Mouse (Mus musculus): ENCODE data around the gene Sept12.

The Sept12 gene

GRCm38 (mm10) chr16:4997553-4997952 is at the start of gene Sept12:
Sept12 (minus strand) TSS chr16:4997852.
- no peak for DNase-seq (ENCODE audit: low spot score)

- DNase-seq (ENCODE audit: low spot score): no peak
Measured at GRCm38 (mm10) chr16:5045322-5045721, 47.7 kb upstream of the Sept12 start.

- no peak for DNase-seq (ENCODE audit: low spot score)
Measured at GRCm38 (mm10) chr16:5036649-5037234, 39.1 kb upstream of the Sept12 start.

GRCm38 (mm10) chr16:5035591-5035990 is 37.9 kb upstream of the Sept12 start:
- no peak for DNase-seq (ENCODE audit: low spot score)

GRCm38 (mm10) chr16:5029847-5030246 is 32.2 kb upstream of the Sept12 start:
- peak; percentile 22 for DNase-seq (ENCODE audit: low spot score)

- DNase-seq (ENCODE audit: low spot score): no peak
Measured at GRCm38 (mm10) chr16:5024021-5024420, 26.4 kb upstream of the Sept12 start.

GRCm38 (mm10) chr16:5014578-5014977 is 16.9 kb upstream of the Sept12 start:
- DNase-seq (ENCODE audit: low spot score): no peak

GRCm38 (mm10) chr16:5013054-5013838 is 15.6 kb upstream of the Sept12 start, which contains the start of gene Rogdi:
Rogdi (minus strand) TSS chr16:5013553.
- peak; percentile 94 for DNase-seq (ENCODE audit: low spot score)

- no peak for DNase-seq (ENCODE audit: low spot score)
Measured at GRCm38 (mm10) chr16:5012036-5013005, 14.7 kb upstream of the Sept12 start.

- no peak for DNase-seq (ENCODE audit: low spot score)
Measured at GRCm38 (mm10) chr16:5011285-5011684, 13.6 kb upstream of the Sept12 start.

GRCm38 (mm10) chr16:5010371-5010935 is 12.8 kb upstream of the Sept12 start:
- no peak for DNase-seq (ENCODE audit: low spot score)

GRCm38 (mm10) chr16:5008076-5008475 is 10.4 kb upstream of the Sept12 start:
- no peak for DNase-seq (ENCODE audit: low spot score)

GRCm38 (mm10) chr16:5007492-5007891 is 9.8 kb upstream of the Sept12 start:
- no peak for DNase-seq (ENCODE audit: low spot score)

GRCm38 (mm10) chr16:5007067-5007466 is 9.4 kb upstream of the Sept12 start, which contains the start of gene Smim22:
Smim22 (plus strand) TSS chr16:5007288.
- DNase-seq (ENCODE audit: low spot score): no peak

- no peak for DNase-seq (ENCODE audit: low spot score)
Measured at GRCm38 (mm10) chr16:5000611-5001010, 3.0 kb upstream of the Sept12 start.

GRCm38 (mm10) chr16:4998984-4999383 is 1.3 kb upstream of the Sept12 start:
- DNase-seq (ENCODE audit: low spot score): no peak

- no peak for DNase-seq (ENCODE audit: low spot score)
Measured at GRCm38 (mm10) chr16:4993276-4993675, 4.4 kb downstream of the Sept12 start.

GRCm38 (mm10) chr16:4984717-4985116 is 12.9 kb downstream of the Sept12 start:
- DNase-seq (ENCODE audit: low spot score): no peak

- no peak for DNase-seq (ENCODE audit: low spot score)
Measured at GRCm38 (mm10) chr16:4979755-4980380, 17.8 kb downstream of the Sept12 start.

GRCm38 (mm10) chr16:4978275-4979051 is 19.2 kb downstream of the Sept12 start:
- no peak for DNase-seq (ENCODE audit: low spot score)

- no peak for DNase-seq (ENCODE audit: low spot score)
Measured at GRCm38 (mm10) chr16:4976180-4976579, 21.5 kb downstream of the Sept12 start.

Measured in T-cell, adult 2 months (primary cell).